Mouse (Mus musculus) MN1 (cell line): ENCODE data around the gene Il1rl2.
A peak's percentile ranks its signal among the peaks of the same experiment; 100 is the strongest.

Experiments used
- DNase-seq: peaks from one replicate; pipeline ENCODE4 v3.0.0-alpha.2; 2016; ENCODE audit warnings: low spot score

Il1rl2 gene

DNA sequence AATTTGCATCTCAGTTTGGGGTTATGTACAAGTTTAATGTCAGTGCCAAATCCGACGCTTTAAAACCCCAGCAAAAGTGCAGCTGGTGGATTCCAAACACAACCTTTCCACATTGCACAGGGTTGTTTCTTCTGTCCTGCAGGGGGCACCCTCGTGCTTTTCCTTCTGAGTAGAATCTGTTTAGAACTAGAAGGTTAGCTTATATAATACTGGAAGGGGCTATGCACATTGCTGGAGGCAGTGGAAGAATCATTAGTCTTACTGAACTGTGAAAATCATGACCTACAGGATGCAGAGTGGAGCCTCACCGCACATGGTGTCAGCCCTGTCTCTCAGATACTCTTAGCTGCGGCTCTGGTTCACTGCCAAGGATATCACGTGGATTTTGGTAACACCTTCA lies 55.7 kb downstream of the Il1rl2 start:
- peak; percentile 16 for DNase-seq

- DNase-seq: no peak
Measured at GRCm38 (mm10) chr1:40380990-40381389, 56.6 kb downstream of the Il1rl2 start.

DNA sequence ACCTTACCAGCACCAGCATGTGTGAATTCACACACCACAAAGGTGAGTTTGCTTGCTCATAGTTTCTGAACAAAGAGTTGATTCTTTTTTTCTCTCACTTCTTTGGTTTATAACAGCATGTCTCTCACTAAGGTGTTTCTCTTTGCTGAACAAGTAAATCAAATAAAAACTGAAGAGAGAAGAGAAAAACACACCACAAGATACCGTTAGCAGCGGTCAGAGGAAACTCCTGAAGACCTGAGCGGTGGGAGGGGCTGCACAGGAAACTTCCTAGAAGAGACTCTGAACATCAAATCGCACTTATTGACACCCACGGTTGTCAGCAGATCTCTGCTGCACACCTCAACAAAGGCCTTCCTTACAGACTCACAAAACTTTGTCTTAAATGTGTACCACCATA lies 58.4 kb downstream of the Il1rl2 start:
- no peak for DNase-seq

GRCm38 (mm10) chr1:40384931-40385545 lies 60.6 kb downstream of the Il1rl2 start:
- DNase-seq: no peak

DNA sequence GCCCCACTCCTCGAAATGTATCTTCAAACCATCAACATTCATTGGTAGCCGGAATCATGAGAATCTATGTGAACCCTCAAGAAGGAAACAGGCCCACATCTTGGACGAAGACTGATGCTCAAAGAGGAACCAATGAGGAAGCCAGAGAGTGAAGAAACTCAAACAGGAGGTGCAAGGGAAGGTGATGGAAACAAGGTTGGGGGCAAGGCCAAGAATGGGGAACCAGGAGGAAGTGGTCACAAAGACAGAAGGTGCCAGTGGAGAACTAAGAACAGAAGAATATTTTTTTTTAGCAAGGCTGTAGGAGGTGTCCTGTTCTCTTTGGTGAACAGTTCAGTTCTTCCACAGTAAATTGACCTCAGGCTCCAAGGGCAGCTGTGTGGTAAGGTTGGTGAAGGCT lies 67.0 kb downstream of the Il1rl2 start:
- no peak for DNase-seq

DNA sequence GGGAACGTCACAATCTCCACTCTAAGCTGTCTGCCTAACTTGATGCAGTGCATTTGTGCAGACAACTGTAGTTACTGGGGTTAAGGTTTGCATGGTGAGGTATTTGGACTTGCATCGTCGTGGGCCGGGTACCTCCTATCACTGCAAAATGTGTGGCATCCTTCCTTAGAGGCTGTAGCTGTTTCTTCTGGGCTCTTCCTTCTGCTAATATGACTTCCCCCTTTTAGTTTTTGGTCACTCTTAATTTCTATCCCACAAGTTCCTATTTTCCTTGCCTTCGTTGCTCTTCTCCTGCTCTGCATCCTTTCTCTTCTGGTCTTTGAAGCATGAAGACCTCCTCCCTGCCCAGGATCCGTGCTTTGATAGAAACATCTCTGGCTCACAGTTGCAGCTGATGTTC lies 68.1 kb downstream of the Il1rl2 start:
- DNase-seq: no peak

GRCm38 (mm10) chr1:40393214-40393613 lies 68.8 kb downstream of the Il1rl2 start:
- no peak for DNase-seq

DNA sequence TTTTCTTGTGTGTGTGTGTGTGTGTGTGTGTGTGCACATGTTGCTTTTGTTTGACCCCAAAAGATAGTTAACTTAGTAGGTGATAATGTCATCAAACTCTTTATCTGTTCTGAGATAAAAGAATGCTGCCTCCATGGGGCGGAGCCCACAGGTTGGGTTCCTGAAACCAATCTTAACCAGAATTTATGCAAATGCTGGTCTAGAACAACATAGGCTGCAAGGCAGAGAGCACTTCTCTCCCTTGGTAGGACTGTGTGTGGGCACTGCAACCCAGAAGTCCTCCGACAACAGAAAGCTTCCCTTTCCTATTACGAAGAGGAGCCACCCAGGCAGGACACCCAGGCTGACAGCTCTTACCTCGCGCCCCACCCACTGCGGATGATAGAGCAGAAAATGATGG lies 75.2 kb downstream of the Il1rl2 start:
- no peak for DNase-seq

DNA sequence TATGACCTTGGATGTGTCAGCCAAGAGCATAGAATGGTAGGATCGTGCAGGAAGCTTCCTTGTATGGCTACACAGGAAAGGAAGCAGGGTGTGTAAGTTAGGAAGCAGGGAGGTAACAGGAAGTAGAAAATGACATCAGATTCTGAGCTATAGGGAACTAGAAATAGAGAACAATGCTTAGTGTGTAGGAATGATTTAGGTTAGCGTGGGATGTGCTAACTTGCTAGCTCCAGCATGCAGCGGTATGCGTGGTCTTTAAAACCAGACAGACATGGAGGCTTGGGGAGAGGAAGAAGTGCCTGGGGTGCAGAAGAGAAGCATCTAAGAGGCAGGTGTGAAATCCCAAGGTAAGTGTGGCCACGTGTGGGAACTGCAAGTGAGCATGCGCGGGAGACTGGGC lies 80.3 kb downstream of the Il1rl2 start:
- no peak for DNase-seq

GRCm38 (mm10) chr1:40409882-40410281 lies 85.5 kb downstream of the Il1rl2 start:
- DNase-seq: no peak

GRCm38 (mm10) chr1:40413039-40413438 lies 88.6 kb downstream of the Il1rl2 start:
- no peak for DNase-seq

DNA sequence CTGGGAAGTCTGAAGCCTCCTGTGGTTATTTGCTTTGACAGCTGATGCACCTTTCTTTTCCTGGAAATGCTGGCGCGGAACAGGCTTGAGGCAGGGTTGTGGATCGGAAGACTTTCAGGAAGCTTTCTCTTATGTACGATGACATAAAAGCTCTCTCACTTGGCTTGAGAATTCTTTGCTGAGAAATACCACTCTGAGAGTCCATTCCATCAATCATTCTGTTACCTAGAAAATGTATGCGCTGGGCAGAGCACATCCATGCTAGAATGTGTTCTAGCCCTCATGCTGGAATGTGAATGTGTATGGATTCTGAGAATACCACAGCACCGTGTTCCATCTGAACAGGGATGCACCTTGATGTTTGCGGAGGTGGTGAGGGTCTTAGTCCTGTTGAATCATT lies 89.9 kb downstream of the Il1rl2 start:
- DNase-seq: no peak

DNA sequence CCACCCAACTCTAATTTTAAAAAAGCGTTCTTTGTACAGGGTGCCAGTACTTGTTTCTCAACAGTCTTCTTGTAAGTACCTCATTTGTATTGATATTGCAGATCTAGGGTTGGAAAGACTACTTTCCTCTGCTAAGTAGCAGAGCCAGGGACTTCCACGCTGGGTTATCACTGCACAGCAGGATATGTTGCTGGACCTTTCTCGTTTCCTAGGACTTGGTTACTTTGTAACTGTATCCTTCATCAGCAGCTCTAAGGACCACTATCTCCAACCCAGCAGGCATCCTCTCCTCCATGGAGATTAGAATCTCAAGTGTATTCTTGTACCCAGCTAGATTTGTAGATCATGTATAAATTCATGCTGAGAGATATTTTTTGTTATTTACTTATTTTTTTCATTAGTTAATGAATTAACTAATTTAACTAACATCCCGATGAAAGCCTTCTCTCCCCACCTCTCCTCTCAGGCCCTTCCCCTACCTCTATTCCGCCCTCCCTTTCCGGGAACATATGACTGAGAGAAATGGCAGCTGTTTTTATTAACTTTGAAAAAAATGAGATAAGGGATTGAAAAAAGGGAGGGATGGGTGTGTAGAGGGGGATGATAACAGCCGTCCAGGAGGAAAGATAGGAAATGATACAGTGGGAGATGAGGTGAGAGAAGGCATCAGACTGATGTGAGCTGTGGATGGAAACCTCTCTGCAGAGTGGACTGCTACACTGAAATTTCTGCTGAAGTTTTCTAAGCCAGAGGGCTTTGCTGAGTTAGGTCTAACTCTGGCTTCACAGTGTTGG lies 90.7 kb downstream of the Il1rl2 start:
- DNase-seq: no peak

GRCm38 (mm10) chr1:40417034-40417433 lies 92.6 kb downstream of the Il1rl2 start:
- DNase-seq: no peak
